ENCODE assay signal across 13 mouse cellular contexts in the genomic region with DNA sequence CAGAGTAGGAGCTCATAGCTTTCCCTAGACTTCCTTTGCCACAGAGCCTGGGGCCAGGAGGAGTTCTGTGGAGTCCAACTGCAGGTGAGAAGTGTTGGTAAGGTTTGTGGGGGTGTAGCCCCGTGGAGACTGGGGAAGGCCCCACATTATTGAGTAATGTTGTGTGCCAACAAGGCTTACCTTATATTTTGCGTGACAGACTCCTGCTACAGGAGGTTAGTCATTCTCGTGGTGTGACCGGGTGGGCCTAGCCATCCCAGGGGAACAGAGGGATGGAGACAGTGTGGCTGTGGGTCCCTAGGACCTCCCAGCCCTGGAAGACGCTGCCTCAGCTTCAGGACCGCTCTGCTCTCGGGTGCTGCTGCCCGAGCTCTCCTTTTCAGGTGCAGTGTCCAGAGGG. TPM values are rescaled to one million over a fixed set of nuclear protein-coding genes. Genes with fewer than 3 reads are reported as not detected.
DNase-seq lines count a peak whose midpoint lies in the region; ATAC-seq and TF ChIP-seq lines count a peak whose summit lies in the region.
"Had no signal": no experiment of that assay in that cellular context is flagged by ENCODE, and none has a peak within 500 bp of the region (broad histone marks: within the 10 kb centered on the region; RNA-seq: fewer than 3 reads in every experiment).

No protein-coding gene starts in this region.

- TF ChIP-seq POLR2A in lung, adult 2 months (IDR thresholded peaks at IDR 0.05; ENCODE audit: borderline replicate concordance, extremely low read depth, low read depth, low read length): no peak

- no peak for TF ChIP-seq EP300 in lung, postnatal 0 days (IDR thresholded peaks at IDR 0.05)

- no peak for TF ChIP-seq CTCF in lung, adult 2 months (IDR thresholded peaks at IDR 0.05; ENCODE audit: insufficient read depth, low read length)
- no peak for TF ChIP-seq CTCF in lung, postnatal 0 days (IDR thresholded peaks at IDR 0.05)

- H3K4me2 ChIP-seq in lung, postnatal 0 days (replicated peaks; ENCODE audit: low read depth, low read length): no peak overlapping the region
- H3K4me2 ChIP-seq: kidney, embryonic 15.5 days; limb, embryonic 15.5 days; neural tube, embryonic 13.5 days had no signal

- WGBS in lung, adult 2 months: 93% methylated on average over 8 of the region's 8 CpGs
- WGBS in lung, postnatal 0 days: 88% methylated on average over 8 of the region's 8 CpGs

- H3K4me1 ChIP-seq in lung, adult 2 months (ENCODE audit: control insufficient read depth, insufficient read depth, low read length): peaks cover 12% of the 10 kb centered on the region
- peaks cover 16% of the 10 kb centered on the region for H3K4me1 ChIP-seq in lung, postnatal 0 days (ENCODE audit: insufficient read depth, low read depth, low read length)

- no peak overlapping the region for H3K27ac ChIP-seq in lung, postnatal 0 days (ENCODE audit: low read length)
- H3K27ac ChIP-seq: heart, embryonic 10.5 days; limb, embryonic 15.5 days; neural tube, embryonic 13.5 days had no signal

- H3K27me3 ChIP-seq in lung, postnatal 0 days (replicated peaks; ENCODE audit: insufficient read depth, low read length): no peaks in the 10 kb centered on the region
- H3K27me3 ChIP-seq: kidney, embryonic 15.5 days; limb, embryonic 15.5 days; neural tube, embryonic 13.5 days had no signal

- H3K4me3 ChIP-seq in lung, adult 2 months (replicated peaks; ENCODE audit: extremely low read depth, low read depth, low read length): no peak overlapping the region
- H3K4me3 ChIP-seq in lung, postnatal 0 days (ENCODE audit: low read depth, low read length): no peak overlapping the region
- H3K4me3 ChIP-seq: heart, embryonic 10.5 days; kidney, embryonic 15.5 days; limb, embryonic 15.5 days; neural tube, embryonic 13.5 days had no signal

- peak; percentile 1 for DNase-seq in gastrocnemius, postnatal 10 days
- DNase-seq in gastrocnemius, adult 8-10 months (ENCODE audit: low spot score in 2 of 2): no peak
- peak; percentile 1 for DNase-seq in lung, adult 2 months
- DNase-seq in lung, postnatal 0 days (ENCODE audit: low spot score): no peak
- DNase-seq in urinary bladder, postnatal 25 days (ENCODE audit: low spot score): peak; percentile 2
- DNase-seq in urinary bladder, adult 18-20 months (ENCODE audit: low spot score in 2 of 2): no peak
- DNase-seq: cerebellum, adult 11-12 months; retina, postnatal 1 day had no signal

- H3K9ac ChIP-seq in lung, postnatal 0 days (replicated peaks; ENCODE audit: low read depth): no peak overlapping the region
- H3K9ac ChIP-seq: kidney, embryonic 15.5 days; limb, embryonic 15.5 days; neural tube, embryonic 13.5 days had no signal

- no peaks in the 10 kb centered on the region for H3K9me3 ChIP-seq in lung, postnatal 0 days (ENCODE audit: low read length)
- H3K9me3 ChIP-seq: heart, embryonic 10.5 days; kidney, embryonic 15.5 days; limb, embryonic 15.5 days; neural tube, embryonic 13.5 days had no signal

- no peak for ATAC-seq in lung, postnatal 0 days
- ATAC-seq in inflammation-experienced regulatory T-cells, adult 6 months: no peak

- no peaks in the 10 kb centered on the region for H3K36me3 ChIP-seq in lung, postnatal 0 days (ENCODE audit: insufficient read depth, low read length)
- H3K36me3 ChIP-seq: heart, embryonic 10.5 days; kidney, embryonic 15.5 days; limb, embryonic 15.5 days; neural tube, embryonic 13.5 days had no signal

RNA-seq across cellular contexts. Expression of gene Zfp36l2, which starts 23.6 kb away (rescaled TPM):
- 10 to 100 TPM; 26.2 to 32.6 TPM for total RNA-seq in gastrocnemius, postnatal 10 days (2021)
- 10 to 100 TPM in 1 of 4 experiments, 1 to 10 TPM in 3; 5.1 to 10.3 (median 7.5) TPM for total RNA-seq in gastrocnemius, adult 8-10 months (2022)
- polyA plus RNA-seq in lung, adult 2 months (2012; rRNA removed): 101 and 187 TPM in 2 replicates
- polyA plus RNA-seq in lung, postnatal 0 days (2015; fragmentation: Nextera tagmentation; extraction: Ambion mirVana): 15.6 and 17.5 TPM in 2 replicates
- polyA plus RNA-seq in inflammation-experienced regulatory T-cells, adult 6 months (2017; shearing (Covaris generic)): 10 to 100 TPM; 30.4 to 54.7 (median 42.3) TPM

Comparison
In these comparisons a context has a peak if more than half of its experiments do, and no peak if none do; other contexts are left out.
1. DNase-seq: peak in gastrocnemius, postnatal 10 days (single experiment), lung, adult 2 months (single experiment) and urinary bladder, postnatal 25 days (single experiment); none in gastrocnemius, adult 8-10 months (0 of 2), lung, postnatal 0 days (single experiment) and urinary bladder, adult 18-20 months (0 of 2).